In genomic region chr14:106518552-106519358, GRCm38 (mm10) we compare ENCODE assay signal across 20 mouse cellular contexts.
DNase-seq lines count a peak whose midpoint lies in the region; ATAC-seq and TF ChIP-seq lines count a peak whose summit lies in the region.
"Had no signal": no experiment of that assay in that cellular context is flagged by ENCODE, and none has a peak within 500 bp of the region (broad histone marks: within the 10 kb centered on the region; RNA-seq: fewer than 3 reads in every experiment).

No protein-coding gene starts in this region.

- WGBS in hindbrain, embryonic 14.5 days: 76% methylated on average over 12 of the region's 12 CpGs
- WGBS in hindbrain, embryonic 12.5 days: 78% methylated on average over 12 of the region's 12 CpGs
- WGBS in midbrain, embryonic 14.5 days: 73% methylated on average over 12 of the region's 12 CpGs
- 81% methylated on average over 12 of the region's 12 CpGs for WGBS in midbrain, embryonic 10.5 days
- WGBS in midbrain, postnatal 0 days: 63% methylated on average over 12 of the region's 12 CpGs

- no peak overlapping the region for H3K4me3 ChIP-seq in hindbrain, embryonic 14.5 days (replicated peaks; ENCODE audit: low read length)
- no peak overlapping the region for H3K4me3 ChIP-seq in hindbrain, embryonic 12.5 days
- H3K4me3 ChIP-seq in midbrain, embryonic 14.5 days (replicated peaks; ENCODE audit: low read depth, low read length): no peak overlapping the region
- no peak overlapping the region for H3K4me3 ChIP-seq in midbrain, embryonic 10.5 days
- no peak overlapping the region for H3K4me3 ChIP-seq in midbrain, postnatal 0 days (ENCODE audit: low read depth, low read length)
- H3K4me3 ChIP-seq: embryonic facial prominence, embryonic 10.5 days; erythroblast, embryonic 14.5 days; limb, embryonic 13.5 days; midbrain, embryonic 12.5 days; neural tube, embryonic 12.5 days had no signal

- no peaks in the 10 kb centered on the region for H3K9me3 ChIP-seq in hindbrain, embryonic 14.5 days (ENCODE audit: control insufficient read depth, low read length)
- H3K9me3 ChIP-seq in hindbrain, embryonic 12.5 days (replicated peaks): no peaks in the 10 kb centered on the region
- no peaks in the 10 kb centered on the region for H3K9me3 ChIP-seq in midbrain, embryonic 14.5 days (ENCODE audit: control insufficient read depth, low read length)
- H3K9me3 ChIP-seq in midbrain, embryonic 10.5 days (replicated peaks): no peaks in the 10 kb centered on the region
- H3K9me3 ChIP-seq in midbrain, postnatal 0 days (ENCODE audit: low read length): no peaks in the 10 kb centered on the region
- H3K9me3 ChIP-seq: embryonic facial prominence, embryonic 10.5 days; limb, embryonic 13.5 days; midbrain, embryonic 12.5 days; neural tube, embryonic 12.5 days had no signal

- peak; percentile 69 for TF ChIP-seq CTCF in midbrain, postnatal 0 days (IDR thresholded peaks at IDR 0.05)

- H3K36me3 ChIP-seq in hindbrain, embryonic 14.5 days (replicated peaks; ENCODE audit: control insufficient read depth, insufficient read depth): no peaks in the 10 kb centered on the region
- no peaks in the 10 kb centered on the region for H3K36me3 ChIP-seq in hindbrain, embryonic 12.5 days
- no peaks in the 10 kb centered on the region for H3K36me3 ChIP-seq in midbrain, embryonic 14.5 days (ENCODE audit: control insufficient read depth, insufficient read depth, low read length)
- H3K36me3 ChIP-seq in midbrain, embryonic 10.5 days: no peaks in the 10 kb centered on the region
- H3K36me3 ChIP-seq in midbrain, postnatal 0 days (ENCODE audit: insufficient read depth, low read length): no peaks in the 10 kb centered on the region
- H3K36me3 ChIP-seq: embryonic facial prominence, embryonic 10.5 days; limb, embryonic 13.5 days; midbrain, embryonic 12.5 days; neural tube, embryonic 12.5 days had no signal

- H3K9ac ChIP-seq in hindbrain, embryonic 14.5 days: no peak overlapping the region
- H3K9ac ChIP-seq in hindbrain, embryonic 12.5 days: no peak overlapping the region
- no peak overlapping the region for H3K9ac ChIP-seq in midbrain, embryonic 14.5 days (replicated peaks; ENCODE audit: low read length)
- H3K9ac ChIP-seq in midbrain, postnatal 0 days (replicated peaks; ENCODE audit: low read length, poor library complexity, severe bottlenecking): no peak overlapping the region
- H3K9ac ChIP-seq: limb, embryonic 13.5 days; midbrain, embryonic 12.5 days; neural tube, embryonic 12.5 days had no signal

- no peak for ATAC-seq in hindbrain, embryonic 14.5 days (ENCODE audit: low FRiP score)
- no peak for ATAC-seq in hindbrain, embryonic 12.5 days (ENCODE audit: low FRiP score)
- ATAC-seq in midbrain, embryonic 14.5 days (ENCODE audit: low FRiP score, low TSS enrichment): no peak
- ATAC-seq in midbrain, postnatal 0 days (ENCODE audit: low FRiP score): 0 out of 2 replicates have a peak, but pooled peaks have one; percentile 41
- ATAC-seq: intestine, postnatal 0 days had no signal

- no peak overlapping the region for H3K27ac ChIP-seq in hindbrain, embryonic 14.5 days
- no peak overlapping the region for H3K27ac ChIP-seq in hindbrain, embryonic 12.5 days
- no peak overlapping the region for H3K27ac ChIP-seq in midbrain, embryonic 14.5 days (replicated peaks; ENCODE audit: low read depth, low read length)
- no peak overlapping the region for H3K27ac ChIP-seq in midbrain, embryonic 10.5 days (replicated peaks)
- H3K27ac ChIP-seq in midbrain, postnatal 0 days (ENCODE audit: low read depth, low read length): no peak overlapping the region
- H3K27ac ChIP-seq: embryonic facial prominence, embryonic 10.5 days; limb, embryonic 13.5 days; midbrain, embryonic 12.5 days; neural tube, embryonic 12.5 days had no signal

- DNase-seq in cerebellum, adult 9-10 months: peak; percentile 1
- no peak for DNase-seq in cerebellum, adult 11-12 months
- peak; percentile 64 for DNase-seq in hindbrain, embryonic 14.5 days (ENCODE audit: low spot score)
- peak; percentile 52 for DNase-seq in midbrain, embryonic 14.5 days
- no peak for DNase-seq in midbrain, embryonic 10.5 days (ENCODE audit: low spot score)
- DNase-seq in midbrain, postnatal 0 days (ENCODE audit: low spot score): peak; percentile 40
- DNase-seq in adrenal gland, adult 18-20 months (ENCODE audit: low spot score in 2 of 2): no peak
- DNase-seq: adrenal gland, adult 8-10 months; cerebellum, adult 18-20 months; lung, postnatal 4 days; right cerebral cortex, postnatal 4 days had no signal

- no peak overlapping the region for H3K4me2 ChIP-seq in hindbrain, embryonic 14.5 days (replicated peaks)
- no peak overlapping the region for H3K4me2 ChIP-seq in hindbrain, embryonic 12.5 days (replicated peaks)
- H3K4me2 ChIP-seq in midbrain, embryonic 14.5 days (ENCODE audit: low read length): no peak overlapping the region
- H3K4me2 ChIP-seq in midbrain, postnatal 0 days (ENCODE audit: low read depth, low read length, poor library complexity, severe bottlenecking): no peak overlapping the region
- H3K4me2 ChIP-seq: heart, embryonic 11.5 days; limb, embryonic 13.5 days; midbrain, embryonic 12.5 days; neural tube, embryonic 12.5 days had no signal

- no peaks in the 10 kb centered on the region for H3K4me1 ChIP-seq in hindbrain, embryonic 14.5 days (replicated peaks; ENCODE audit: control insufficient read depth, insufficient read depth, low read length)
- no peaks in the 10 kb centered on the region for H3K4me1 ChIP-seq in hindbrain, embryonic 12.5 days
- no peaks in the 10 kb centered on the region for H3K4me1 ChIP-seq in midbrain, embryonic 14.5 days (ENCODE audit: control insufficient read depth, insufficient read depth, low read length)
- H3K4me1 ChIP-seq in midbrain, embryonic 10.5 days: no peaks in the 10 kb centered on the region
- no peaks in the 10 kb centered on the region for H3K4me1 ChIP-seq in midbrain, postnatal 0 days (ENCODE audit: insufficient read depth, low read length)
- H3K4me1 ChIP-seq: embryonic facial prominence, embryonic 10.5 days; limb, embryonic 13.5 days; midbrain, embryonic 12.5 days; neural tube, embryonic 12.5 days had no signal

- no peaks in the 10 kb centered on the region for H3K27me3 ChIP-seq in hindbrain, embryonic 14.5 days (ENCODE audit: control insufficient read depth, insufficient read depth, low read length)
- no peaks in the 10 kb centered on the region for H3K27me3 ChIP-seq in hindbrain, embryonic 12.5 days
- no peaks in the 10 kb centered on the region for H3K27me3 ChIP-seq in midbrain, embryonic 14.5 days (ENCODE audit: control insufficient read depth, insufficient read depth, low read length)
- no peaks in the 10 kb centered on the region for H3K27me3 ChIP-seq in midbrain, embryonic 10.5 days (ENCODE audit: low read depth, poor library complexity, severe bottlenecking)
- H3K27me3 ChIP-seq in midbrain, postnatal 0 days (ENCODE audit: insufficient read depth, low read length): no peaks in the 10 kb centered on the region
- H3K27me3 ChIP-seq: CH12.LX; limb, embryonic 13.5 days; midbrain, embryonic 12.5 days; neural tube, embryonic 12.5 days had no signal

Comparison
In these comparisons a context has a peak if more than half of its experiments do, and no peak if none do; other contexts are left out.
1. DNase-seq: peak in cerebellum, adult 9-10 months (single experiment), hindbrain, embryonic 14.5 days (single experiment), midbrain, embryonic 14.5 days (single experiment) and midbrain, postnatal 0 days (single experiment); none in cerebellum, adult 11-12 months (single experiment), midbrain, embryonic 10.5 days (single experiment) and adrenal gland, adult 18-20 months (0 of 2).